20 mouse cellular contexts compared by ENCODE assay signal in the genomic region with DNA sequence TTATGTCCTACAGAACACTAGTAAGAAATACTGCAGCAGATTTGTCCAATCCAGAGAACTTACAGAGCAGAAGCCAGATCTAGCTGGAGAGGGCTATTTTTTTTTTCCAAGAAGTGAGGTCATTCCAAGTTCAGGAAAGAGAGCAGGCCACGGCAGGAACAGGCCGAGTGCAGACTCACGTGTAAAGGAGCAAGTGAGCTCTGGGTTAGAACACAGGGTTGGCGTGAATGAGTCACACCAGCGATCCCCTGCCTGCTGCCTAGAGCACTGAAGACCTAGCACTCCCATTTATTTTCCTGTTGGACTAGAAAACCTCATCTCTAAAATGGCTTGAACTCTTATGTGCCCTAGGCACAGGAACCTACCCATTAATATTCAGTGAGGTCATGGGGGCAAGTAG.
DNase-seq lines count a peak whose midpoint lies in the region; ATAC-seq and TF ChIP-seq lines count a peak whose summit lies in the region.
"Had no signal": no experiment of that assay in that cellular context is flagged by ENCODE, and none has a peak within 500 bp of the region (broad histone marks: within the 10 kb centered on the region; RNA-seq: fewer than 3 reads in every experiment).

No protein-coding gene starts in this region.

- DNase-seq in heart, postnatal 10 days = no peak
- DNase-seq in 416B (ENCODE audit: low read depth) (peak; percentile 17), adipocyte (ENCODE audit: low spot score) (peak; percentile 61)
- no peak for DNase-seq in kidney, postnatal 0 days (ENCODE audit: low spot score)
- DNase-seq in limb, embryonic 10.5 days (ENCODE audit: low spot score) = no peak
- no peak for DNase-seq in cerebellum, adult 9-11 months
- DNase-seq: cerebellum, adult 2 months; embryo, embryonic 11 days; gastrocnemius, postnatal 14 days; lung, adult 2 months; thymus, postnatal 36 days had no signal

- intact Hi-C loops in heart, postnatal 10 days (cut with DNase I) = loop anchor here (5.0 kb wide), 2 partner anchors 58 to 98 kb away; no protein-coding TSS in a partner anchor

- H3K9me3 ChIP-seq in heart, embryonic 13.5 days = no peaks in the 10 kb centered on the region
- no peaks in the 10 kb centered on the region for H3K9me3 ChIP-seq in kidney, postnatal 0 days (replicated peaks; ENCODE audit: low read length)
- no peaks in the 10 kb centered on the region for H3K9me3 ChIP-seq in limb, embryonic 10.5 days (replicated peaks)
- H3K9me3 ChIP-seq: hindbrain, embryonic 13.5 days; limb, embryonic 13.5 days; megakaryocyte, embryonic 14.5 days; neural tube, embryonic 13.5 days had no signal

- WGBS in heart, embryonic 13.5 days = 37% methylated on average over 5 of the region's 5 CpGs
- WGBS in kidney, postnatal 0 days = 58% methylated on average over 5 of the region's 5 CpGs
- 82% methylated on average over 5 of the region's 5 CpGs for WGBS in limb, embryonic 10.5 days

- peaks cover 63% of the 10 kb centered on the region for H3K4me1 ChIP-seq in heart, embryonic 13.5 days
- H3K4me1 ChIP-seq in kidney, postnatal 0 days (replicated peaks; ENCODE audit: insufficient read depth, low read length) = no peaks in the 10 kb centered on the region
- H3K4me1 ChIP-seq in limb, embryonic 10.5 days = no peaks in the 10 kb centered on the region
- H3K4me1 ChIP-seq: limb, embryonic 13.5 days had no signal

- H3K4me2 ChIP-seq in heart, embryonic 13.5 days = no peak overlapping the region
- H3K4me2 ChIP-seq in kidney, postnatal 0 days (ENCODE audit: low read length) = no peak overlapping the region
- H3K4me2 ChIP-seq: hindbrain, embryonic 13.5 days; limb, embryonic 13.5 days; neural tube, embryonic 13.5 days had no signal

- H3K27me3 ChIP-seq in heart, embryonic 13.5 days (replicated peaks) = no peaks in the 10 kb centered on the region
- H3K27me3 ChIP-seq in kidney, postnatal 0 days (ENCODE audit: insufficient read depth, low read length) = no peaks in the 10 kb centered on the region
- no peaks in the 10 kb centered on the region for H3K27me3 ChIP-seq in limb, embryonic 10.5 days (ENCODE audit: low read depth, poor library complexity, severe bottlenecking)
- H3K27me3 ChIP-seq: CH12.LX; hindbrain, embryonic 13.5 days; limb, embryonic 13.5 days; neural tube, embryonic 13.5 days; Patski had no signal

- ATAC-seq in heart, embryonic 13.5 days (ENCODE audit: extremely low read depth, insufficient number of reproducible peaks, low FRiP score, low TSS enrichment) = no peak
- no peak; the same call in 1 of the 2 replicates for ATAC-seq in kidney, postnatal 0 days (replicated peaks; ENCODE audit: low FRiP score, low read depth)
- ATAC-seq in erythroid progenitor cell, adult 5-6 weeks (replicated peaks; ENCODE audit: low FRiP score, poor library complexity, severe bottlenecking) = no peak
- ATAC-seq: forebrain, embryonic 16.5 days; Patski had no signal

- peak overlapping the region; percentile 2; the same call in 1 of the 2 replicates for H3K27ac ChIP-seq in heart, embryonic 13.5 days (replicated peaks)
- peak overlapping the region; percentile 71 for H3K27ac ChIP-seq in kidney, postnatal 0 days
- no peak overlapping the region for H3K27ac ChIP-seq in limb, embryonic 10.5 days
- H3K27ac ChIP-seq: hindbrain, embryonic 13.5 days; limb, embryonic 13.5 days; neural tube, embryonic 13.5 days had no signal

- no peak overlapping the region for H3K4me3 ChIP-seq in heart, embryonic 13.5 days
- H3K4me3 ChIP-seq in kidney, postnatal 0 days (replicated peaks; ENCODE audit: low read depth, low read length) = no peak overlapping the region
- H3K4me3 ChIP-seq in limb, embryonic 10.5 days = no peak overlapping the region
- H3K4me3 ChIP-seq: hindbrain, embryonic 13.5 days; limb, embryonic 13.5 days; megakaryocyte, embryonic 14.5 days; neural tube, embryonic 13.5 days had no signal

- no peaks in the 10 kb centered on the region for H3K36me3 ChIP-seq in heart, embryonic 13.5 days
- H3K36me3 ChIP-seq in kidney, postnatal 0 days (ENCODE audit: insufficient read depth, low read length) = no peaks in the 10 kb centered on the region
- no peaks in the 10 kb centered on the region for H3K36me3 ChIP-seq in limb, embryonic 10.5 days
- H3K36me3 ChIP-seq: limb, embryonic 13.5 days; neural tube, embryonic 13.5 days had no signal

- no peak overlapping the region for H3K9ac ChIP-seq in heart, embryonic 13.5 days
- H3K9ac ChIP-seq in kidney, postnatal 0 days (ENCODE audit: low read depth, low read length) = no peak overlapping the region
- H3K9ac ChIP-seq: hindbrain, embryonic 13.5 days; limb, embryonic 13.5 days; neural tube, embryonic 13.5 days had no signal

- no peak for TF ChIP-seq CTCF in kidney, postnatal 0 days (IDR thresholded peaks at IDR 0.05; ENCODE audit: low read depth)

Comparison
In these comparisons a context has a peak if more than half of its experiments do, and no peak if none do; other contexts are left out.
1. DNase-seq: peak in 416B (single experiment) and adipocyte (single experiment); none in heart, postnatal 10 days (0 of 2), kidney, postnatal 0 days (single experiment), limb, embryonic 10.5 days (single experiment) and cerebellum, adult 9-11 months (single experiment).